Mouse (Mus musculus) MEL (cell line): ENCODE measurements around the gene Chrm4. TPM values are rescaled to one million over a fixed set of nuclear protein-coding genes. Genes with fewer than 3 reads are reported as not detected.

Experiments
- DNase-seq: peaks from one replicate; pipeline ENCODE4 v3.0.0; 2011; ENCODE audit warnings: low read depth, low spot score
- H3K27ac ChIP-seq: 2 replicates; pipeline ENCODE4 v1.5.1; 2012; ENCODE audit warnings: low read depth, mild to moderate bottlenecking, control low read depth, low read length, moderate library complexity; ENCODE audit not compliant: control insufficient read depth
- H3K27me3 ChIP-seq, 2 experiments: fragments of 150-350 bp in 1 of 2; sonication (generic) in 1 of 2; 2 replicates each; pipeline ENCODE4 v1.6.1; 2012; ENCODE audit warnings: low read length in 2 of 2, mild to moderate bottlenecking in 2 of 2, improper control_type of control experiment in 1 of 2, moderate library complexity in 1 of 2; ENCODE audit not compliant: insufficient read depth in 2 of 2, control insufficient read depth in 1 of 2
- H3K36me3 ChIP-seq, 2 experiments: 2 replicates each; pipeline ENCODE4 v1.6.1; 2012 to 2014; ENCODE audit warnings: low read length in 2 of 2, improper control_type of control experiment in 1 of 2, inconsistent platforms in 1 of 2, mild to moderate bottlenecking in 1 of 2; ENCODE audit not compliant: insufficient read depth in 2 of 2, control insufficient read depth in 1 of 2
- H3K4me1 ChIP-seq, 2 experiments: fragments of 150-350 bp in 1 of 2; sonication (generic) in 1 of 2; 2 replicates each; pipeline ENCODE4 v1.6.1; 2012; ENCODE audit warnings: low read length in 2 of 2, improper control_type of control experiment in 1 of 2, mild to moderate bottlenecking in 1 of 2; ENCODE audit not compliant: insufficient read depth in 2 of 2, control insufficient read depth in 1 of 2
- H3K4me3 ChIP-seq, 2 experiments: fragments of 150-350 bp in 1 of 2; sonication (generic) in 1 of 2; 2 replicates each; pipeline ENCODE4 v1.5.1; 2012; ENCODE audit warnings: low read depth in 2 of 2, low read length in 2 of 2, mild to moderate bottlenecking in 2 of 2, moderate library complexity in 2 of 2, control low read depth in 1 of 2, improper control_type of control experiment in 1 of 2; ENCODE audit not compliant: control insufficient read depth in 1 of 2, insufficient read depth in 1 of 2
- H3K79me2 ChIP-seq: 2 replicates; pipeline ENCODE4 v1.6.1; 2012; ENCODE audit warnings: mild to moderate bottlenecking, low read length, moderate library complexity; ENCODE audit not compliant: control insufficient read depth, poor library complexity, insufficient read depth
- H3K9ac ChIP-seq: 2 replicates; pipeline ENCODE4 v1.6.1; 2012; ENCODE audit warnings: low read depth, mild to moderate bottlenecking, control low read depth, low read length, moderate library complexity; ENCODE audit not compliant: control insufficient read depth, poor library complexity, severe bottlenecking
- H3K9me3 ChIP-seq: fragments of 150-350 bp; sonication (generic); replicated peaks from 2 replicates; pipeline ENCODE4 v1.6.1; 2012; ENCODE audit warnings: mild to moderate bottlenecking, low read length, improper control_type of control experiment, moderate library complexity; ENCODE audit not compliant: insufficient read depth
- CHD1 ChIP-seq: IDR thresholded peaks from 2 replicates; pipeline ENCODE4 v1.6.1; 2012; ENCODE audit warnings: low read depth, mild to moderate bottlenecking, inconsistent platforms, low read length, improper control_type of control experiment
- CTCF ChIP-seq, 3 experiments: IDR thresholded peaks in 2 of 3; conservative IDR thresholded peaks in 1 of 3; 2 replicates each; pipeline ENCODE4 v1.5.1; 2011 to 2012; ENCODE audit warnings: low read length in 3 of 3, low read depth in 2 of 3, mild to moderate bottlenecking in 2 of 3, improper control_type of control experiment in 1 of 3, inconsistent platforms in 1 of 3, mixed read lengths in 1 of 3, moderate library complexity in 1 of 3; ENCODE audit not compliant: control insufficient read depth in 1 of 3, insufficient read depth in 1 of 3, poor library complexity in 1 of 3, severe bottlenecking in 1 of 3
- E2F4 ChIP-seq: IDR thresholded peaks from 2 replicates; pipeline ENCODE4 v1.6.1; 2011; ENCODE audit warnings: low read depth, low read length, improper control_type of control experiment, borderline replicate concordance
- ELF1 ChIP-seq: IDR thresholded peaks from 2 replicates; pipeline ENCODE4 v1.6.1; 2014; ENCODE audit warnings: low read depth, mild to moderate bottlenecking, inconsistent platforms, low read length, improper control_type of control experiment, moderate library complexity
- ETS1 ChIP-seq: IDR thresholded peaks from 2 replicates; pipeline ENCODE4 v1.6.1; 2012; ENCODE audit warnings: low read depth, mild to moderate bottlenecking, inconsistent platforms, low read length, improper control_type of control experiment, moderate library complexity
- GABPA ChIP-seq: IDR thresholded peaks from 2 replicates; pipeline ENCODE4 v1.6.1; 2012; ENCODE audit warnings: low read depth, mild to moderate bottlenecking, inconsistent platforms, low read length, improper control_type of control experiment, moderate library complexity
- MAFK ChIP-seq: IDR thresholded peaks from 2 replicates; pipeline ENCODE4 v1.6.1; 2011; ENCODE audit warnings: low read depth, mild to moderate bottlenecking, low read length, improper control_type of control experiment, borderline replicate concordance
- MAX ChIP-seq: IDR thresholded peaks from 2 replicates; pipeline ENCODE4 v1.6.1; 2011; ENCODE audit warnings: low read length, improper control_type of control experiment
- MEF2A ChIP-seq: IDR thresholded peaks from 2 replicates; pipeline ENCODE4 v1.6.1; 2014; ENCODE audit warnings: low read depth, mild to moderate bottlenecking, inconsistent platforms, low read length, improper control_type of control experiment; ENCODE audit not compliant: poor library complexity, insufficient replicate concordance, severe bottlenecking; ENCODE audit errors: extremely low read depth
- MYB ChIP-seq: IDR thresholded peaks from 2 replicates; pipeline ENCODE4 v1.6.1; 2011; ENCODE audit warnings: mild to moderate bottlenecking, low read depth, low read length, improper control_type of control experiment
- POLR2AphosphoS2 ChIP-seq: IDR thresholded peaks from 2 replicates; pipeline ENCODE4 v1.6.1; 2011; ENCODE audit warnings: low read length, improper control_type of control experiment
- POLR2AphosphoS5 ChIP-seq: IDR thresholded peaks from 2 replicates; pipeline ENCODE4 v1.6.1; 2012; ENCODE audit warnings: low read depth, borderline replicate concordance, mild to moderate bottlenecking, inconsistent platforms, low read length, moderate library complexity, mixed read lengths
- RAD21 ChIP-seq: IDR thresholded peaks from 2 replicates; pipeline ENCODE4 v1.6.1; 2011; ENCODE audit warnings: mild to moderate bottlenecking, low read depth, low read length, improper control_type of control experiment
- SIN3A ChIP-seq: IDR thresholded peaks from 2 replicates; pipeline ENCODE4 v1.6.1; 2012; ENCODE audit warnings: low read length, improper control_type of control experiment, inconsistent platforms
- SMC3 ChIP-seq: IDR thresholded peaks from 2 replicates; pipeline ENCODE4 v1.6.1; 2011; ENCODE audit warnings: low read depth, low read length, improper control_type of control experiment
- TBP ChIP-seq: IDR thresholded peaks from 2 replicates; pipeline ENCODE4 v1.8.0; 2011; ENCODE audit warnings: low read depth, low read length, improper control_type of control experiment
- TCF12 ChIP-seq: IDR thresholded peaks from 2 replicates; pipeline ENCODE4 v1.6.1; 2014; ENCODE audit warnings: low read depth, mild to moderate bottlenecking, inconsistent platforms, low read length, improper control_type of control experiment, moderate library complexity
- UBTF ChIP-seq: IDR thresholded peaks from 2 replicates; pipeline ENCODE4 v1.6.1; 2012; ENCODE audit warnings: low read depth, mild to moderate bottlenecking, inconsistent platforms, low read length, improper control_type of control experiment, moderate library complexity, borderline replicate concordance; ENCODE audit not compliant: insufficient read depth
- USF2 ChIP-seq, 2 experiments: IDR thresholded peaks; 2 replicates each; pipeline ENCODE4 v1.6.1; 2011 to 2012; ENCODE audit warnings: improper control_type of control experiment in 2 of 2, low read length in 2 of 2, borderline replicate concordance in 1 of 2, inconsistent platforms in 1 of 2, low read depth in 1 of 2, mild to moderate bottlenecking in 1 of 2; ENCODE audit not compliant: insufficient read depth in 1 of 2
- ZMIZ1 ChIP-seq: IDR thresholded peaks from 2 replicates; pipeline ENCODE4 v1.6.1; 2012; ENCODE audit warnings: low read depth, mild to moderate bottlenecking, inconsistent platforms, low read length, improper control_type of control experiment, moderate library complexity
- ZNF384 ChIP-seq: IDR thresholded peaks from 2 replicates; pipeline ENCODE4 v1.6.1; 2012; ENCODE audit warnings: low read depth, mild to moderate bottlenecking, inconsistent platforms, low read length, improper control_type of control experiment
- polyA plus RNA-seq, 2 experiments: library from polyadenylated mRNA; stranded (reverse) in 1 of 2; unstranded in 1 of 2; fragments of >175 nt in 1 of 2; fragments of >200 nt in 1 of 2; gene quantifications; 2 replicates each; pipeline versions ENCODE4 v1.2.1 to v1.2.4; 2012; ENCODE audit warnings: low replicate concordance in 2 of 2, low read depth in 1 of 2; ENCODE audit not compliant: insufficient read length in 2 of 2, insufficient read depth in 1 of 2, missing spikeins in 1 of 2
- total RNA-seq: library from RNA; depleted of rRNA; stranded (reverse); fragments of 300-350 nt; gene quantifications from 2 replicates; pipeline ENCODE4 v1.2.3, GENCODE M21; 2012

The Chrm4 gene
- total and polyA plus RNA-seq, 3 experiments, result 21.5 to 29.0 TPM; not detected in 1

DNA sequence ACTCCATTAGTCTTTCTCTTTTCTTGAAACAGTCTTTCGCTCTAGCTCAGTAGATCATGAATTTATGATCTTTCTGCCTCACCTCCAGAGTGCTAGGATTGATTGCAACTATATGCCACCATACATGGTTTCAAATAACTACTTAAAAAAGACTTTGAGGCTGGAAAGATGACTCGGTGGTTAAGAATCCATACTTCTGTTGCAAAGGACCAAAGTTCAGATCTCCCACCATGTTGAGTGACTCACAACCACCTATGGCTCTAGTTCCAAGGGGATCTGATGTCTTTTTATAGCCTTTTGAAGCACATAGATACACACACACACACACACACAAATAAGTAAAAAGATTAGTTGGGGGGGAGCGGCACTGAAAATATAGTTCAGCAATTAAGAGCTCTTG, 31.6 kb upstream of the Chrm4 start:
- H3K4me1 ChIP-seq, result no peaks in the 10 kb centered on the region
- no peak overlapping the region for H3K4me3 ChIP-seq
- H3K27me3 ChIP-seq, result no peaks in the 10 kb centered on the region
- H3K36me3 ChIP-seq, result peaks cover 0 to 9% of the 10 kb centered on the region in 2 experiments; a peak in 2 of 4 replicates
- no peak overlapping the region for H3K9ac ChIP-seq
- DNase-seq, result no peak
- TF ChIP-seq E2F4 (no peak), TCF12 (no peak), MEF2A (no peak), SMC3 (no peak), SIN3A (no peak), POLR2AphosphoS5 (no peak), CHD1 (no peak), USF2 (IDR thresholded peaks at IDR 0.05; ENCODE audit: borderline replicate concordance in 1 of 2, insufficient read depth in 1 of 2, low read depth in 1 of 2, low read length in 2 of 2) (no peak), MAFK (no peak), MAX (no peak), ZNF384 (no peak), UBTF (no peak), GABPA (no peak), ELF1 (no peak), MYB (no peak), RAD21 (no peak), CTCF (IDR thresholded peaks at IDR 0.05 in 2 of 3, conservative IDR thresholded peaks at IDR 0.05 in 1 of 3; ENCODE audit: control insufficient read depth in 1 of 3, insufficient read depth in 1 of 3, low read depth in 2 of 3, low read length in 3 of 3, poor library complexity in 1 of 3, severe bottlenecking in 1 of 3) (no peak), ZMIZ1 (no peak)
- no peak overlapping the region for H3K27ac ChIP-seq
- no peaks in the 10 kb centered on the region for H3K9me3 ChIP-seq
- H3K79me2 ChIP-seq, result no peaks in the 10 kb centered on the region

DNA sequence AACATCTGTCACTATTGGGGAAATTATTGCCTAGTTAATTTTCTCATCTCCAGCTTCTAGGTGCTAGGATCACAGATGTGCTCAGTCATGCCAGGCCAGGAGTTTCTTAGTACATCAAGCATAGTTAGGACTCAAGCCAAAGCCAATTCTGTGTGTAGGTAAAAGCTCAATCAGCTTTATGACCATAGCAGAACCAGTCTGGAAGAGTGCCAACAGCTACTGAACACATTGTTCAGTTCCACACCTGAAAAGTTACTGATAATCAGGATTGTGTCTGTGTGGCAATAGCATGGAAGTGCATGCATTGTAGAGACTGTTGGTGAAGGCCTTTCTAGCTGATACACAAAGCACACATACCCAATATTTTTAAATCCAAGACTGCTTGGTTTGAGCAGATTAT, 29.1 kb upstream of the Chrm4 start:
- no peak overlapping the region for H3K27ac ChIP-seq
- no peak overlapping the region for H3K9ac ChIP-seq
- no peaks in the 10 kb centered on the region for H3K9me3 ChIP-seq
- no peaks in the 10 kb centered on the region for H3K27me3 ChIP-seq
- TF ChIP-seq ETS1 (no peak), POLR2AphosphoS5 (no peak), POLR2AphosphoS2 (no peak), E2F4 (no peak), TBP (no peak)
- no peaks in the 10 kb centered on the region for H3K79me2 ChIP-seq
- peak; percentile 25 for DNase-seq
- H3K4me1 ChIP-seq, result no peaks in the 10 kb centered on the region
- H3K36me3 ChIP-seq, result peaks cover 0 to 11% of the 10 kb centered on the region in 2 experiments; a peak in 2 of 4 replicates
- H3K4me3 ChIP-seq, result no peak overlapping the region
